Mouse (Mus musculus) neural tube, embryonic 13.5 days (tissue): ENCODE measurements at regions not wholly inside any gene's neighbourhood (a gene's known extent, or its start where the extent isn't known, plus 50 kb on each side); places are given as distances from the start of the nearest gene placed in this dataset.
A peak's percentile ranks its signal among the peaks of the same experiment; 100 is the strongest.

ENCODE experiments used
- ATAC-seq: fragments of 200-750 bp; cut with Nextera tagmentation; 2 replicates; pipeline ENCODE4 v1.8.0; 2017; ENCODE audit warnings: low read depth, mild to moderate bottlenecking, moderate TSS enrichment, moderate library complexity
- H3K27ac ChIP-seq: fragments of 300-500 bp; sonication (generic); replicated peaks from 2 replicates; pipeline ENCODE4 v1.5.1; 2015; ENCODE audit warnings: moderate library complexity, mild to moderate bottlenecking, inconsistent platforms
- H3K27me3 ChIP-seq: fragments of 300-500 bp; sonication (generic); 2 replicates; pipeline ENCODE4 v1.6.1; 2015; ENCODE audit warnings: mild to moderate bottlenecking, inconsistent platforms
- H3K36me3 ChIP-seq: fragments of 300-500 bp; sonication (generic); 2 replicates; pipeline ENCODE4 v1.6.1; 2015; ENCODE audit warnings: mild to moderate bottlenecking, inconsistent platforms
- H3K4me1 ChIP-seq: fragments of 300-500 bp; sonication (generic); replicated peaks from 2 replicates; pipeline ENCODE4 v1.6.1; 2015; ENCODE audit warnings: inconsistent platforms
- H3K4me2 ChIP-seq: fragments of 300-500 bp; sonication (generic); 2 replicates; pipeline ENCODE4 v1.6.1; 2015; ENCODE audit warnings: inconsistent platforms, mild to moderate bottlenecking, moderate library complexity
- H3K4me3 ChIP-seq: fragments of 300-500 bp; sonication (generic); 2 replicates; pipeline ENCODE4 v1.5.1; 2015; ENCODE audit warnings: mild to moderate bottlenecking, inconsistent platforms
- H3K9ac ChIP-seq: fragments of 300-500 bp; sonication (generic); 2 replicates; pipeline ENCODE4 v1.6.1; 2015; ENCODE audit warnings: moderate library complexity, mild to moderate bottlenecking, inconsistent platforms
- H3K9me3 ChIP-seq: fragments of 300-500 bp; sonication (generic); 2 replicates; pipeline ENCODE4 v1.6.1; 2016; ENCODE audit warnings: inconsistent platforms
- WGBS: fragments of 180-500 bp; shearing (Covaris S2); methylation state at CpG from one replicate; pipeline ENCODE4 v1.1.7; 2015; 5-methylcytosine and 5-hydroxymethylcytosine counted together

DNA sequence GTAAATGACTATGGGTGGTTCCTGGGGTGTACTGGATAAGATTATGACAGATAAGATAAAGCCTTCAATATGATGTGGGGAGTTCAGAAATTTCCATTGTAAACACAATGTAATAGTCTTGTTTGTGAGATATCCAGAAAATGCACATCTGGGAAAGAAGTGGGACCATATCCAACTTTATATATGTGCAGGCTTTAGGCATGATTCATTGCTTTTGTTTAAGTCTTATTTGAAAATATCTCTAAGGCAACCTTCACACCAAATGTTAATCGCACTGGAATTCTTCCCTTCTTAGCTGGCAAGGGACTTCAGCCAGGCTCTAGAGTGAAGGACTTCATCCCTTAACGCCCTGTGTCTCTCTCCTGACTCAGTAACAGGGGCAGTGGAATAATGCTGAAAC, 250.3 kb downstream of the Hs3st3b1 start:
- Histone ChIP-seq H3K4me3 (no peak overlapping the region), H3K4me1 (no peaks in the 10 kb centered on the region), H3K36me3 (no peaks in the 10 kb centered on the region), H3K9me3 (no peaks in the 10 kb centered on the region), H3K27me3 (no peaks in the 10 kb centered on the region), H3K4me2 (no peak overlapping the region), H3K27ac (no peak overlapping the region), H3K9ac (no peak overlapping the region)
- no peak for ATAC-seq
- WGBS = 91% methylated on average over 2 of the region's 2 CpGs

DNA sequence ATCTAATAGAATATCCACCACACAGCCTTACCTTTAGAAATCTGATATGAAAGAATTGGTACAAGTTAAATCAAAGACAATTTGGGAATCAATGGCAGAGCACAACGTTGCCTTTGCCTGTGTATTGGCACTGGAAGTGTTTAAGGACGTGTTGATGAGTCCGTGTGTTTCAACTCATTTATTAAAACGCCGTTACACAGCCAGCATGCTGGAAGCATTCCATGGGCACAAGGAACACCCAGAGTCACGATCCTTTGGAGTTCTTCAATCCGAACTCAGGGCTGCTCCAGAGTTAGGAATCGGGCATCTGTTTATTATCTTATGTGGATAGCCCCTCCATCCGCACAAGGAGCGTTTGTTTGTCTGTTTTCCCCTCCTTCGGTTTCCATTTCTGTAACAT, 244.2 kb downstream of the Hs3st3b1 start:
- no peak overlapping the region for H3K4me2 ChIP-seq
- H3K9ac ChIP-seq = no peak overlapping the region
- H3K27ac ChIP-seq = 0 out of 2 replicates have a peak overlapping the region, but pooled peaks have one; percentile 13
- no peaks in the 10 kb centered on the region for H3K9me3 ChIP-seq
- no peaks in the 10 kb centered on the region for H3K36me3 ChIP-seq
- H3K4me1 ChIP-seq = peaks cover 10% of the 10 kb centered on the region
- no peak overlapping the region for H3K4me3 ChIP-seq
- no peaks in the 10 kb centered on the region for H3K27me3 ChIP-seq
- 76% methylated on average over 11 of the region's 11 CpGs for WGBS
- no peak for ATAC-seq

DNA sequence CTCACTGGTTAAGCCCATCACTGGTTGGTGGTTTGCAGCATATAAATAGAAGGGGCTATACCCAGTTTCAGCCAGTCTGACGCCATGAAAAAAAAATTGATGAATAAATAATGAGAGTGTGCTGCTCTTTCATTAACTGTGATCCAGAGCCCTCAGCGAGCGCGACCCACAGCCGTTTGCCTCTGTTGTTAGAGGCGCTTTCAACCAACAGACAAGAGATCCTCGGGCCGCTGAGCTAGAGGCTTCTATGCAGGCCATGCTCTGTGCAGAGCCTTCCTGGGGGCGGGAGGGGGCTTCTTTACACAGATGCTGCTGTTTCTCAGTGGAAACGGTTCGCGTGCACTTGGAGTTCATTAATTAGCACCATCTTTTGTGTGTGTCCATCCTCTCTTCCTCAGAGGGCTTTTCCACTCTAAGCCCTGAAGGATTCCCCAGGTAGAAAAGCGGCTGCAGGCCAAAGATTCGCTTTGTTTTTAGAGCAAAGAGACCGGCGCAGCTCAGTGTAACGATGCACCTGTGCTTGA, 243.6 kb downstream of the Hs3st3b1 start:
- no peaks in the 10 kb centered on the region for H3K36me3 ChIP-seq
- no peaks in the 10 kb centered on the region for H3K27me3 ChIP-seq
- ATAC-seq = no peak
- no peaks in the 10 kb centered on the region for H3K9me3 ChIP-seq
- H3K4me3 ChIP-seq = no peak overlapping the region
- H3K4me2 ChIP-seq = no peak overlapping the region
- H3K9ac ChIP-seq = no peak overlapping the region
- 42% methylated on average over 17 of the region's 17 CpGs for WGBS
- peak overlapping the region; percentile 46; the same call in 1 of the 2 replicates for H3K27ac ChIP-seq
- H3K4me1 ChIP-seq = peaks cover 10% of the 10 kb centered on the region

DNA sequence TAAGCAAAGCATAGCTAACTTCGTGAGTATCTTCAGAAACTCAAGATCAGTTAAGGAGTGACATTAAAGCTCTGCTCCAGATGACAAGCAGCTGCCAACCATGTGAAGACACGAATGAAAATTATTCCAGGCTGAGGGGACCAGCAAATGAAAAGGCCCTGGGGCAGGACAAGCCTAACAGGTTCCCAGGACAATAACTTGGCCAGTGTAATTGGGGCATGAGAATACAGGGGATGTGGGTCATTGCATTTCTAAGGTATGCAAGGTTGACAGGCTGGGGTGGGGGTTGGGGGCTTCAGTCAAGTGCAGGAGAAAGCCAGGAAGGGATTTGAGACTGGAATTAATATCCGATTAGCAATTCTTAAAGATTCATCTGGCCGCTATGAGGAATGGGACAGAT, 242.6 kb downstream of the Hs3st3b1 start:
- H3K9ac ChIP-seq = no peak overlapping the region
- WGBS = 78% methylated on average over 4 of the region's 4 CpGs
- H3K4me2 ChIP-seq = no peak overlapping the region
- no peaks in the 10 kb centered on the region for H3K36me3 ChIP-seq
- ATAC-seq = no peak
- H3K27me3 ChIP-seq = no peaks in the 10 kb centered on the region
- peaks cover 10% of the 10 kb centered on the region for H3K4me1 ChIP-seq
- no peak overlapping the region for H3K27ac ChIP-seq
- no peaks in the 10 kb centered on the region for H3K9me3 ChIP-seq
- no peak overlapping the region for H3K4me3 ChIP-seq

DNA sequence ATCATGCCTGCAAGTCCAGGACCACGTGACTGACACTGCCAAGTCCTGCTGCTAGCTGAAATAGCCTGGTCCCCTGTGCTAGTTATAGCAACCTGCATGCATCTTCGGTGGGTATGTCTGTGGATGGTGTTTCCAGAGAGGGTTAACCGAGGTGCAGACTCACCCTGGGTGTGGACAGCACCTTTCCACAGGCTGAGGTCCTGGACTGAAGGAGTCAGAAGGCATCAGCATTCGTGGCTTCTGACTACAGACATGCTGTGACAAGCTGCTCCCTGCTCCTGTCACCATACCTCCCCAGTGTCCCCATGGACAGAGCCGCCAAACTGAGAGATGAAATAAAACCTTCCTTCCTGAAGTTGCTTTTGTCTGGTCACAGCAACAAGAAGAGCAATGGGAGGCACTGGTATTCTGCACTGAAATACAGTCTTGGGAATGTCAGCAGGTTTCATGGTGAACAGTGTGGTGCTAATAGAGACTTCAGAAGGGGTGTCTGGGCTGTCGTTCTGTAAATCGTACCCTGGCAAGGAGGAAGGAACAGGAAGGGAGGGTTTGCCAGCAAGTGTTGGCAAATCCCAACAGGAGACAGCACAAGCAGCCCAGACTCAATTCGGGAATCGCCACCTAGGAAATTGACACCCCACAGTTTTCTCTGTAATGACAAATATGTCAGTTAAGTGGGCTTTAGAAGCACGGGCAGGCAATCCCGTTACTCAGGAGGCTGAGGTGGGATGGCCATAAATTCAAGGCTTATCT, 237.7 kb downstream of the Hs3st3b1 start:
- no peaks in the 10 kb centered on the region; the same call in 1 of the 2 replicates for H3K4me1 ChIP-seq
- no peak overlapping the region for H3K9ac ChIP-seq
- no peak overlapping the region for H3K4me3 ChIP-seq
- H3K27me3 ChIP-seq = no peaks in the 10 kb centered on the region
- no peak for ATAC-seq
- H3K4me2 ChIP-seq = no peak overlapping the region
- WGBS = 63% methylated on average over 11 of the region's 11 CpGs
- H3K9me3 ChIP-seq = no peaks in the 10 kb centered on the region
- H3K27ac ChIP-seq = no peak overlapping the region
- no peaks in the 10 kb centered on the region for H3K36me3 ChIP-seq

DNA sequence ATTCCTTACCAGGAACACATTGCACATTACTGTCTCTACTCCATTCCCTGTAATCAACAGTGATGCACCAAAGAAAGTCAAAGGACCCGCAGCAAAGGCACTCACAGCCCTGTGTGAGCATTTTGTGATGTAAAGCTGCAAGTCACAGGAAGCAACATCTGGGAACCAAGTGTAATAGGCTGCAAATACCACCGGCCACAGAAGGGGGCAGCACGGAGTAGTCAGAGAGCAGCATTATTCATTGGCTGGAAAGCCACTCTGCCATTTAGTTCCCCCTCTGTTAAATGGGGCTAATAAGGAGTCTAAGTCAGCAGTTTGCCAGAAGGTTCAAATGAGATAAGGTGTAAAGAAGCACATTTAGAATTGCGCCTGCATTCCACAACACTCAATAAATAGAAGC, 231.0 kb downstream of the Hs3st3b1 start:
- H3K4me2 ChIP-seq = no peak overlapping the region
- H3K27ac ChIP-seq = no peak overlapping the region
- 46% methylated on average over 4 of the region's 4 CpGs for WGBS
- H3K4me3 ChIP-seq = no peak overlapping the region
- H3K9me3 ChIP-seq = no peaks in the 10 kb centered on the region
- H3K36me3 ChIP-seq = no peaks in the 10 kb centered on the region
- ATAC-seq = no peak
- no peak overlapping the region for H3K9ac ChIP-seq
- H3K27me3 ChIP-seq = no peaks in the 10 kb centered on the region
- peaks cover 4% of the 10 kb centered on the region; the same call in 1 of the 2 replicates for H3K4me1 ChIP-seq

DNA sequence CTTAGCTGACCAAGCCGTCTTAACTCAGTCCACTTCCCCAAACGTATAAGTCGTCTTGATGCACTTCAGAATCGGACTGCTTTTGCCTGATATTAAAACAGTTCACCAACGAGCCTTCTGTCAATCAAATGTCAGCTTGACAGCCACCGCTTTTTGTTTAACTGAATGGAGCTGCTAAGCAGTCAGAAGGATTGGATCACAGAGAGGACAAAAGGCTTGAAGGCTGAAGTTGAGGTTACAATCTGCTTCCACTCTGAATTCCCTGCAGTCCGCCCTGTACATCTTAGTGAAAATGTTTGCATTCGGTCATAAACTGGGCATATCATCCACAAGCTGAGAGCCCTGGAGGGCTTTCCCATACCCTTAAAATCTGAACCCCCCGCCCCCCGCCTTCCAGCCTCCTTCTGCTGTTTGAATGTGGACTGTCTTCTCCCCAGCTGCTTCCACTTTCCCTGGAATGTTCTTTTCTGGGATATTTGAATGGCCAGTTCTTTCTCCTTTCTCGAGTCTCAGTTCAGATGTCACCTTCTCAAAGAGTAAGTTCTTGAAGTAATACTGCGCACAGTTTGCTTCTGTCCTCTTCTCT, 217.0 kb downstream of the Hs3st3b1 start:
- H3K9me3 ChIP-seq = no peaks in the 10 kb centered on the region
- peaks cover 25% of the 10 kb centered on the region for H3K4me1 ChIP-seq
- no peak overlapping the region; the same call in 1 of the 2 replicates for H3K27ac ChIP-seq
- H3K4me3 ChIP-seq = no peak overlapping the region
- ATAC-seq = no peak
- no peak overlapping the region for H3K9ac ChIP-seq
- no peak overlapping the region for H3K4me2 ChIP-seq
- H3K27me3 ChIP-seq = no peaks in the 10 kb centered on the region
- WGBS = 78% methylated on average over 12 of the region's 12 CpGs
- H3K36me3 ChIP-seq = no peaks in the 10 kb centered on the region

DNA sequence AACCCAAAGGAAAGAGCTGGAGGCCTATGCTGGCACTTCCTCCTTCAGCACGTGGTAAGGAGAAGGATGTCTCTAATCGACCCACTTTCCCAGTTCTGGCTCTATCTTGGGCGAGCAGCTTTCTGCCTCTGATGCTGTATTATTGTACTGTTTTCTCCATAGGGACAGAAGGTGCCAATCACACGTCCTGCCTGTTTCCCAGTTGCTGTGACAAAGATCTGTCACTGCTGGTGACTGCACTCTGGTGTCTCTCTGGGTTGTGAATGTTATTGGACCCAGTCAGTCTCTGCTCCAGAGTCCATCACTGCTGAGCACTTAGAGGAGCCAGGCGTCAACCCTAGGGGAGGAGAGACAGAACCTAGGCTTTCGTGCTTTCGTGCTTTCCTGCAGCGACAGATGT, 216.0 kb downstream of the Hs3st3b1 start:
- no peak overlapping the region for H3K27ac ChIP-seq
- no peak overlapping the region for H3K4me2 ChIP-seq
- no peak overlapping the region for H3K4me3 ChIP-seq
- H3K36me3 ChIP-seq = no peaks in the 10 kb centered on the region
- H3K9ac ChIP-seq = no peak overlapping the region
- H3K4me1 ChIP-seq = peaks cover 25% of the 10 kb centered on the region
- H3K9me3 ChIP-seq = no peaks in the 10 kb centered on the region
- no peak for ATAC-seq
- no peaks in the 10 kb centered on the region for H3K27me3 ChIP-seq
- 64% methylated on average over 8 of the region's 8 CpGs for WGBS

DNA sequence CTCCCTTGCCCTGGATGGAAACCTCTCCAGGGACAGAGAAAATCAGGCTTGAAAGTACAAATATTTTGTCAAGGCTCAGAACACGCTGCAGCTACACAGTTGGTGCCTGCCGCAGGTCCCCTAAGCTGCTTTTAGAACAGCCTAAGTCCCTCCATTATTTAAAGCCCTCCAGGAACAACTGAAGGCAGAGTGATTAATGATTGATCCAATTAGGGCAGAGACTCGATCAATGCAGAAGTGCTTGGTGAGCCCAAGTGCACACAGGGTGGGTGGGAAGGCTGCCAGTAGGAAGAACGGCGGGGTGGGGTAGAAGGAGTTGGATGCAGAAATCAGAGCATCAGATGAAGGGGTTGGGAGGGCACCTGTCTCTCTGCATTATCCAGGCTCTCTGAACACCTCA, 215.0 kb downstream of the Hs3st3b1 start:
- no peaks in the 10 kb centered on the region for H3K27me3 ChIP-seq
- 14% methylated on average over 5 of the region's 5 CpGs for WGBS
- H3K27ac ChIP-seq = peak overlapping the region; percentile 56; the same call in 1 of the 2 replicates
- H3K4me2 ChIP-seq = no peak overlapping the region
- no peak overlapping the region for H3K4me3 ChIP-seq
- H3K9ac ChIP-seq = no peak overlapping the region
- peaks cover 25% of the 10 kb centered on the region for H3K4me1 ChIP-seq
- H3K36me3 ChIP-seq = no peaks in the 10 kb centered on the region
- H3K9me3 ChIP-seq = no peaks in the 10 kb centered on the region
- ATAC-seq = peak; percentile 72

DNA sequence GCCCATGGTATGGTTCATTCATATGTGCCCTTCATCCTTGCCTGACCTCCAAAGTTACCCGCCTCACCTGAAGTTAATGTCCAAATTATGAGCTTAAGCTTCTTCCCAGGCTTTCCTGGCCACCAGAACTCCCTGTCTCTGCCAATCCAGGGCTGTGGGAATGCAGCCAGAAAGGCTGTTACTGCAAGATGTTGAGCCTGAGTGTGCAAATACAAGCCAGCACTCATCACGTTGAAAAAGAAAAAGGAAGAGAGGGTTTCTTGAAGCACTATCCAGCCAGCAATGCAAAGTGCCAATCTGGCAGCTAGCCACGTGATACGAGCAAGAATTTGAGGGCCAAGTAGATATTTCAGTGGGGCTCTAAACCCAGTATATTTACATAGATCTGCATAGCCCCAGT, 213.7 kb downstream of the Hs3st3b1 start:
- Histone ChIP-seq H3K27me3 (no peaks in the 10 kb centered on the region), H3K9ac (no peak overlapping the region), H3K36me3 (no peaks in the 10 kb centered on the region), H3K9me3 (no peaks in the 10 kb centered on the region), H3K27ac (peak overlapping the region; percentile 7; the same call in 1 of the 2 replicates), H3K4me3 (no peak overlapping the region), H3K4me1 (peaks cover 25% of the 10 kb centered on the region), H3K4me2 (no peak overlapping the region)
- WGBS = 71% methylated on average over 4 of the region's 4 CpGs
- ATAC-seq = no peak

DNA sequence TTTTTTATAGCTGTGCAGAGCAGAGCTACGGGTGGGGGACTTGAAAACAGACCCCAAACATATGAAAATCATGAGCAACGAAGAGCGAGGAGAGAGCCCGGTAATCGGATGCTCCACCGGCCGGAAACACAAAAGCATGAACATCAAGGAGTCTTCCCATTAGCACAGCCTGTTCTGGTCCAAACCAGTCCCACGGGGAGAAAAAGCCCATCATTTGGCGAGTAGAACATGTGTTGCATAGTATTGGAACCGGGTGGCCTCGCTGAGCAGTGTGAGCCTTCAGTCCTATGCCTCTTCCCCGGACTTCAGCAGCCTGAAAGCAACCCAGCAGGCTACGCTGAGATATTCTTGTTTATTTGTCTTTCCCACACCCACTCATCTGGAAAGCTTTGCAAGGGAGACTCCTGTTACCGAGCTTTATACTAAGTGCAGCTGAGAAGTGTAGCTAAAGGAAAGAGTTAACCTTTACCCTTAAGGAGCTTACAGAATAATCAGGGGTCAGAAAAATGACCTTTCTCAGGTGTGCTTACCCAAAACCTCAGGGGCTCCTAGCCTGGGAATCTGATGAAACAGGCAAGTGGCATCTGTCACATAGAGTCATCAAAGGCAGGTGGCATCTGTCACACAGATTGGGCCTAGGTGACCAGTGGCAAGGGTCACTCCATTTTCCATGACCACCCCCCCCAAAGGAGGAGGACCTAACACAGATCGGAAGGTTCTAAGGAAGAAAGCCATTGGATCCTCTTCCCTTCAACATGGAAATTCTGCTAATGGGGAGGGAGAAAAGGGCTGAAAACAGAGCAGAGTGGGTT, 209.8 kb downstream of the Hs3st3b1 start:
- no peaks in the 10 kb centered on the region for H3K36me3 ChIP-seq
- H3K27ac ChIP-seq = no peak overlapping the region
- no peaks in the 10 kb centered on the region for H3K27me3 ChIP-seq
- H3K4me1 ChIP-seq = peaks cover 9% of the 10 kb centered on the region
- H3K4me3 ChIP-seq = no peak overlapping the region
- 79% methylated on average over 15 of the region's 15 CpGs for WGBS
- no peaks in the 10 kb centered on the region for H3K9me3 ChIP-seq
- no peak overlapping the region for H3K4me2 ChIP-seq
- H3K9ac ChIP-seq = no peak overlapping the region
- no peak for ATAC-seq

DNA sequence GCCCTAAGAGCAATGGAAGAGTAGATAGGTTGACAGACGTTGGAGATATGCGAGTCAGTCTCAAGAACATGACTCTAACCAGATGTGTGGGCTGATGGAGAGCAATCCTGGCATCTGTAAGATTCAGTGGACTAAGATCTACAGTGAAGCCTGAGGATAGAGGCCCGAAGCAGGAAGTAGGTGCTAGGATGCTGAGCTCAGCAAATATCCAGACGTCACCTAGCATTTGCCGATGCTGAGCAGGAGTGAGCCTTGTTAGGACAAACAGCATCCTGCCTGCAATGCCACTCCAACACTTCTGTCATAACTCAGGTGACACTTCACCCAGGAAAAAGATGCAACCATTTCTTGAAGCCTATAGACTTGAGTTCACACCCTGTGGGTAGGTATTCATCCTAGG, 199.8 kb downstream of the Hs3st3b1 start:
- Histone ChIP-seq H3K27me3 (no peaks in the 10 kb centered on the region), H3K4me2 (no peak overlapping the region), H3K9me3 (no peaks in the 10 kb centered on the region), H3K4me1 (0 out of 2 replicates have a peak, but pooled peaks cover 3% of the 10 kb centered on the region), H3K36me3 (no peaks in the 10 kb centered on the region), H3K4me3 (no peak overlapping the region), H3K27ac (no peak overlapping the region), H3K9ac (no peak overlapping the region)
- no peak for ATAC-seq
- 94% methylated on average over 5 of the region's 5 CpGs for WGBS
